Mouse (Mus musculus) neural tube, embryonic 14.5 days (tissue): ENCODE data around the gene Ino80. TPM values are rescaled to one million over a fixed set of nuclear protein-coding genes. Genes with fewer than 3 reads are reported as not detected.

Source experiments
- ATAC-seq: fragments of 200-750 bp; cut with Nextera tagmentation; 2 replicates; pipeline ENCODE4 v1.8.0; 2017; ENCODE audit warnings: low read depth, mild to moderate bottlenecking, moderate TSS enrichment, moderate library complexity
- H3K27ac ChIP-seq: fragments of 300-500 bp; sonication (generic); 2 replicates; pipeline ENCODE4 v1.5.1; 2014; ENCODE audit warnings: low read depth, mild to moderate bottlenecking, control low read depth, low read length, moderate library complexity, mixed read lengths
- H3K27me3 ChIP-seq: fragments of 300-500 bp; sonication (generic); 2 replicates; pipeline ENCODE4 v1.6.1; 2014; ENCODE audit warnings: low read length; ENCODE audit not compliant: control insufficient read depth, insufficient read depth
- H3K36me3 ChIP-seq: fragments of 300-500 bp; sonication (generic); 2 replicates; pipeline ENCODE4 v1.6.1; 2014; ENCODE audit warnings: low read length, mixed read lengths; ENCODE audit not compliant: control insufficient read depth, insufficient read depth
- H3K4me1 ChIP-seq: fragments of 300-500 bp; sonication (generic); 2 replicates; pipeline ENCODE4 v1.6.1; 2014; ENCODE audit warnings: low read length; ENCODE audit not compliant: control insufficient read depth, insufficient read depth
- H3K4me2 ChIP-seq: fragments of 300-500 bp; sonication (generic); 2 replicates; pipeline ENCODE4 v1.6.1; 2014; ENCODE audit warnings: mild to moderate bottlenecking, low read depth, low read length, control low read depth
- H3K4me3 ChIP-seq: fragments of 300-500 bp; sonication (generic); 2 replicates; pipeline ENCODE4 v1.5.1; 2014; ENCODE audit warnings: low read depth, low read length, control low read depth, mixed read lengths
- H3K9ac ChIP-seq: fragments of 300-500 bp; sonication (generic); replicated peaks from 2 replicates; pipeline ENCODE4 v1.6.1; 2014; ENCODE audit warnings: low read depth, mild to moderate bottlenecking, control low read depth, low read length, mixed read lengths
- H3K9me3 ChIP-seq: fragments of 300-500 bp; sonication (generic); 2 replicates; pipeline ENCODE4 v1.6.1; 2016; ENCODE audit warnings: low read length; ENCODE audit not compliant: control insufficient read depth
- WGBS: fragments of 180-500 bp; shearing (Covaris S2); extraction: QIAGEN DNeasy Blood & Tissue Kit; methylation state at CpG from one replicate; pipeline ENCODE4 v1.1.7; 2014; 5-methylcytosine and 5-hydroxymethylcytosine counted together
- polyA plus RNA-seq: library from polyadenylated mRNA; unstranded; fragments of >200 nt; fragmentation: Nextera tagmentation; extraction: Ambion mirVana; gene quantifications from 2 replicates; pipeline ENCODE4 v1.2.1, GENCODE M21; 2014

Ino80 gene
- polyA plus RNA-seq, 1 experiment from 2014 or later, result 5.9 TPM

- Histone ChIP-seq H3K4me3 (no peak overlapping the region), H3K4me1 (no peaks in the 10 kb centered on the region), H3K36me3 (no peaks in the 10 kb centered on the region), H3K27ac (no peak overlapping the region), H3K9me3 (no peaks in the 10 kb centered on the region), H3K9ac (no peak overlapping the region), H3K4me2 (no peak overlapping the region), H3K27me3 (no peaks in the 10 kb centered on the region)
- no peak for ATAC-seq
Measured at GRCm38 (mm10) chr2:119507108-119507507, 29.6 kb upstream of the Ino80 start.

GRCm38 (mm10) chr2:119500965-119501652 is 23.6 kb upstream of the Ino80 start:
- no peak overlapping the region for H3K4me2 ChIP-seq
- no peaks in the 10 kb centered on the region for H3K4me1 ChIP-seq
- no peak for ATAC-seq
- no peaks in the 10 kb centered on the region for H3K36me3 ChIP-seq
- H3K9me3 ChIP-seq, result no peaks in the 10 kb centered on the region
- H3K4me3 ChIP-seq, result no peak overlapping the region
- no peaks in the 10 kb centered on the region for H3K27me3 ChIP-seq
- no peak overlapping the region for H3K9ac ChIP-seq
- H3K27ac ChIP-seq, result no peak overlapping the region
- WGBS, result 90% methylated on average over 2 of the region's 2 CpGs

GRCm38 (mm10) chr2:119498859-119499258 is 21.4 kb upstream of the Ino80 start:
- Histone ChIP-seq H3K9ac (no peak overlapping the region), H3K4me2 (no peak overlapping the region), H3K36me3 (no peaks in the 10 kb centered on the region), H3K27ac (no peak overlapping the region), H3K27me3 (no peaks in the 10 kb centered on the region), H3K4me3 (no peak overlapping the region), H3K9me3 (no peaks in the 10 kb centered on the region), H3K4me1 (no peaks in the 10 kb centered on the region)
- ATAC-seq, result no peak
- 89% methylated on average over 2 of the region's 2 CpGs for WGBS

GRCm38 (mm10) chr2:119496082-119496481 is 18.6 kb upstream of the Ino80 start:
- Histone ChIP-seq H3K4me1 (no peaks in the 10 kb centered on the region), H3K36me3 (no peaks in the 10 kb centered on the region), H3K27ac (no peak overlapping the region), H3K4me3 (no peak overlapping the region), H3K4me2 (no peak overlapping the region), H3K9ac (no peak overlapping the region), H3K9me3 (no peaks in the 10 kb centered on the region), H3K27me3 (no peaks in the 10 kb centered on the region)
- 95% methylated on average over 2 of the region's 2 CpGs for WGBS
- no peak for ATAC-seq

GRCm38 (mm10) chr2:119491953-119492352 is 14.5 kb upstream of the Ino80 start:
- no peak overlapping the region for H3K9ac ChIP-seq
- ATAC-seq, result no peak
- H3K4me3 ChIP-seq, result no peak overlapping the region
- H3K4me1 ChIP-seq, result no peaks in the 10 kb centered on the region
- H3K27ac ChIP-seq, result no peak overlapping the region
- WGBS, result 65% methylated on average over 5 of the region's 5 CpGs
- no peaks in the 10 kb centered on the region for H3K9me3 ChIP-seq
- H3K4me2 ChIP-seq, result no peak overlapping the region
- no peaks in the 10 kb centered on the region for H3K36me3 ChIP-seq
- H3K27me3 ChIP-seq, result no peaks in the 10 kb centered on the region

GRCm38 (mm10) chr2:119486488-119486887 is 9.0 kb upstream of the Ino80 start:
- Histone ChIP-seq H3K4me1 (no peaks in the 10 kb centered on the region), H3K27me3 (no peaks in the 10 kb centered on the region), H3K9me3 (no peaks in the 10 kb centered on the region), H3K4me3 (no peak overlapping the region), H3K9ac (no peak overlapping the region), H3K4me2 (no peak overlapping the region), H3K27ac (no peak overlapping the region), H3K36me3 (no peaks in the 10 kb centered on the region)
- ATAC-seq, result no peak
- 5% methylated on average over 4 of the region's 4 CpGs for WGBS

GRCm38 (mm10) chr2:119482307-119482706 is 4.8 kb upstream of the Ino80 start:
- 93% methylated on average over 1 of the region's 1 CpGs for WGBS
- H3K4me2 ChIP-seq, result no peak overlapping the region
- no peak overlapping the region for H3K4me3 ChIP-seq
- H3K4me1 ChIP-seq, result peaks cover 5% of the 10 kb centered on the region; the same call in 1 of the 2 replicates
- H3K27me3 ChIP-seq, result no peaks in the 10 kb centered on the region
- no peaks in the 10 kb centered on the region for H3K9me3 ChIP-seq
- no peak overlapping the region for H3K9ac ChIP-seq
- H3K36me3 ChIP-seq, result no peaks in the 10 kb centered on the region
- H3K27ac ChIP-seq, result no peak overlapping the region
- no peak for ATAC-seq

GRCm38 (mm10) chr2:119478397-119478749 is 886 bp upstream of the Ino80 start:
- no peak; the same call in 1 of the 2 replicates for ATAC-seq
- peak overlapping the region; percentile 98 for H3K27ac ChIP-seq
- WGBS, result 13% methylated on average over 9 of the region's 9 CpGs
- H3K4me3 ChIP-seq, result peak overlapping the region; percentile 92
- H3K4me1 ChIP-seq, result peaks cover 12% of the 10 kb centered on the region; the same call in 1 of the 2 replicates
- H3K9ac ChIP-seq, result peak overlapping the region; percentile 65
- H3K27me3 ChIP-seq, result no peaks in the 10 kb centered on the region
- H3K4me2 ChIP-seq, result peak overlapping the region; percentile 61
- no peaks in the 10 kb centered on the region for H3K9me3 ChIP-seq
- H3K36me3 ChIP-seq, result no peaks in the 10 kb centered on the region

- H3K4me3 ChIP-seq, result peak overlapping the region; percentile 92
- WGBS, result under 1% methylated on average over 42 of the region's 44 CpGs
- H3K36me3 ChIP-seq, result no peaks in the 10 kb centered on the region
- no peaks in the 10 kb centered on the region for H3K27me3 ChIP-seq
- ATAC-seq, result peak; percentile 80
- peak overlapping the region; percentile 78 for H3K4me2 ChIP-seq
- peaks cover 12% of the 10 kb centered on the region; the same call in 1 of the 2 replicates for H3K4me1 ChIP-seq
- H3K27ac ChIP-seq, result peak overlapping the region; percentile 98
- H3K9ac ChIP-seq, result peak overlapping the region; percentile 95
- H3K9me3 ChIP-seq, result no peaks in the 10 kb centered on the region
Measured at GRCm38 (mm10) chr2:119476621-119477391, 681 bp downstream of the Ino80 start.
